Mouse (Mus musculus): ENCODE results near the gene Wdr43.

- TF ChIP-seq FLI1 (IDR thresholded peaks at IDR 0.05; ENCODE audit: low read length) (no peak), GATA1 (IDR thresholded peaks at IDR 0.05; ENCODE audit: borderline replicate concordance, low read length) (no peak)
Observed at GRCm38 (mm10) chr17:71673936-71674335, 58.2 kb downstream of the Wdr43 start.

All from megakaryocyte, embryonic 14.5 days (primary cell).